Mouse (Mus musculus): Measurements from ENCODE around the gene Slc17a2. TPM values are rescaled to one million over a fixed set of nuclear protein-coding genes. Genes with fewer than 3 reads are reported as not detected.

Slc17a2 gene
- polyA plus RNA-seq, 1 experiment from 2014 or later: 1.5 TPM

- H3K4me2 ChIP-seq (ENCODE audit: low read depth, low read length): no peak overlapping the region
- H3K9ac ChIP-seq (ENCODE audit: low read depth, low read length): no peak overlapping the region
- H3K36me3 ChIP-seq (ENCODE audit: control insufficient read depth, insufficient read depth): no peaks in the 10 kb centered on the region
- H3K4me3 ChIP-seq (ENCODE audit: low read depth, low read length): no peak overlapping the region
- no peak overlapping the region for H3K27ac ChIP-seq (ENCODE audit: low read length)
- ATAC-seq (ENCODE audit: low read depth): no peak
- WGBS (ENCODE audit: insufficient replicate concordance): 53% methylated on average over 3 of the region's 3 CpGs
- no peaks in the 10 kb centered on the region; the same call in 1 of the 2 replicates for H3K4me1 ChIP-seq (ENCODE audit: control insufficient read depth, low read depth, low read length)
- H3K9me3 ChIP-seq (replicated peaks; ENCODE audit: control insufficient read depth, low read length): no peaks in the 10 kb centered on the region
- no peaks in the 10 kb centered on the region for H3K27me3 ChIP-seq (ENCODE audit: control insufficient read depth, insufficient read depth, low read depth, low read length)
Measured at GRCm38 (mm10) chr13:23826606-23827005, 19.8 kb downstream of the Slc17a2 start.

GRCm38 (mm10) chr13:23833053-23833452 is 26.3 kb downstream of the Slc17a2 start:
- Histone ChIP-seq H3K4me2 (ENCODE audit: low read depth, low read length) (no peak overlapping the region), H3K4me3 (ENCODE audit: low read depth, low read length) (no peak overlapping the region), H3K27ac (ENCODE audit: low read length) (no peak overlapping the region), H3K27me3 (ENCODE audit: control insufficient read depth, insufficient read depth, low read depth, low read length) (no peaks in the 10 kb centered on the region), H3K9me3 (replicated peaks; ENCODE audit: control insufficient read depth, low read length) (no peaks in the 10 kb centered on the region), H3K4me1 (ENCODE audit: control insufficient read depth, low read depth, low read length) (0 out of 2 replicates have a peak, but pooled peaks cover 2% of the 10 kb centered on the region), H3K36me3 (ENCODE audit: control insufficient read depth, insufficient read depth) (no peaks in the 10 kb centered on the region), H3K9ac (ENCODE audit: low read depth, low read length) (no peak overlapping the region)
- 7% methylated on average over 6 of the region's 6 CpGs for whole genome bisulfite sequencing (ENCODE audit: insufficient replicate concordance)
- ATAC-seq (ENCODE audit: low read depth): no peak

GRCm38 (mm10) chr13:23834836-23835235 is 28.0 kb downstream of the Slc17a2 start:
- no peaks in the 10 kb centered on the region for H3K36me3 ChIP-seq (ENCODE audit: control insufficient read depth, insufficient read depth)
- H3K27me3 ChIP-seq (ENCODE audit: control insufficient read depth, insufficient read depth, low read depth, low read length): no peaks in the 10 kb centered on the region
- no peak overlapping the region for H3K9ac ChIP-seq (ENCODE audit: low read depth, low read length)
- 0 out of 2 replicates have a peak, but pooled peaks cover 2% of the 10 kb centered on the region for H3K4me1 ChIP-seq (ENCODE audit: control insufficient read depth, low read depth, low read length)
- H3K4me3 ChIP-seq (ENCODE audit: low read depth, low read length): no peak overlapping the region
- H3K9me3 ChIP-seq (replicated peaks; ENCODE audit: control insufficient read depth, low read length): no peaks in the 10 kb centered on the region
- 66% methylated on average over 5 of the region's 5 CpGs for WGBS (ENCODE audit: insufficient replicate concordance)
- no peak for ATAC-seq (ENCODE audit: low read depth)
- H3K4me2 ChIP-seq (ENCODE audit: low read depth, low read length): no peak overlapping the region
- no peak overlapping the region for H3K27ac ChIP-seq (ENCODE audit: low read length)

- 53% methylated on average over 5 of the region's 5 CpGs for WGBS (ENCODE audit: insufficient replicate concordance)
- no peak overlapping the region for H3K4me2 ChIP-seq (ENCODE audit: low read depth, low read length)
- H3K9ac ChIP-seq (ENCODE audit: low read depth, low read length): no peak overlapping the region
- no peaks in the 10 kb centered on the region for H3K9me3 ChIP-seq (replicated peaks; ENCODE audit: control insufficient read depth, low read length)
- H3K36me3 ChIP-seq (ENCODE audit: control insufficient read depth, insufficient read depth): no peaks in the 10 kb centered on the region
- peak; percentile 80 for ATAC-seq (ENCODE audit: low read depth)
- H3K27me3 ChIP-seq (ENCODE audit: control insufficient read depth, insufficient read depth, low read depth, low read length): no peaks in the 10 kb centered on the region
- H3K4me3 ChIP-seq (ENCODE audit: low read depth, low read length): no peak overlapping the region
- peak overlapping the region; percentile 58; the same call in 1 of the 2 replicates for H3K27ac ChIP-seq (ENCODE audit: low read length)
- 0 out of 2 replicates have a peak, but pooled peaks cover 2% of the 10 kb centered on the region for H3K4me1 ChIP-seq (ENCODE audit: control insufficient read depth, low read depth, low read length)
Measured at GRCm38 (mm10) chr13:23836630-23837029, 29.8 kb downstream of the Slc17a2 start.

- H3K9ac ChIP-seq (ENCODE audit: low read depth, low read length): no peak within 1 kb of the TSS
- no peak for ATAC-seq (ENCODE audit: low read depth)
- no peak within 1 kb of the TSS for H3K4me2 ChIP-seq (ENCODE audit: low read depth, low read length)
- 0 out of 2 replicates have a peak, but pooled peaks cover 2% of the 10 kb centered on the region for H3K4me1 ChIP-seq (ENCODE audit: control insufficient read depth, low read depth, low read length)
- WGBS (ENCODE audit: insufficient replicate concordance): 50% methylated on average over 2 of the region's 2 CpGs
- no peaks in the 10 kb centered on the region for H3K9me3 ChIP-seq (replicated peaks; ENCODE audit: control insufficient read depth, low read length)
- H3K27ac ChIP-seq (ENCODE audit: low read length): no peak within 1 kb of the TSS
- no peaks in the 10 kb centered on the region for H3K27me3 ChIP-seq (ENCODE audit: control insufficient read depth, insufficient read depth, low read depth, low read length)
- H3K36me3 ChIP-seq (ENCODE audit: control insufficient read depth, insufficient read depth): no peaks in the 10 kb centered on the region
- no peak within 1 kb of the TSS for H3K4me3 ChIP-seq (ENCODE audit: low read depth, low read length)
Measured at GRCm38 (mm10) chr13:23839308-23839707, 32.5 kb downstream of the Slc17a2 start, which contains the start of gene Slc17a3. Slc17a3 (plus strand) TSS chr13:23839434.

GRCm38 (mm10) chr13:23845851-23846250 is 39.1 kb downstream of the Slc17a2 start:
- Histone ChIP-seq H3K27me3 (ENCODE audit: control insufficient read depth, insufficient read depth, low read depth, low read length) (no peaks in the 10 kb centered on the region), H3K4me1 (ENCODE audit: control insufficient read depth, low read depth, low read length) (no peaks in the 10 kb centered on the region), H3K4me2 (ENCODE audit: low read depth, low read length) (no peak overlapping the region), H3K4me3 (ENCODE audit: low read depth, low read length) (no peak overlapping the region), H3K9me3 (replicated peaks; ENCODE audit: control insufficient read depth, low read length) (no peaks in the 10 kb centered on the region), H3K36me3 (ENCODE audit: control insufficient read depth, insufficient read depth) (no peaks in the 10 kb centered on the region), H3K27ac (ENCODE audit: low read length) (no peak overlapping the region), H3K9ac (ENCODE audit: low read depth, low read length) (no peak overlapping the region)
- ATAC-seq (ENCODE audit: low read depth): no peak
- 80% methylated on average over 4 of the region's 4 CpGs for WGBS (ENCODE audit: insufficient replicate concordance)

- 0 out of 2 replicates have a peak overlapping the region, but pooled peaks have one; percentile 21 for H3K27ac ChIP-seq (ENCODE audit: low read length)
- no peak for ATAC-seq (ENCODE audit: low read depth)
- no peaks in the 10 kb centered on the region for H3K36me3 ChIP-seq (ENCODE audit: control insufficient read depth, insufficient read depth)
- H3K4me3 ChIP-seq (ENCODE audit: low read depth, low read length): no peak overlapping the region
- no peak overlapping the region for H3K4me2 ChIP-seq (ENCODE audit: low read depth, low read length)
- H3K4me1 ChIP-seq (ENCODE audit: control insufficient read depth, low read depth, low read length): no peaks in the 10 kb centered on the region
- H3K27me3 ChIP-seq (ENCODE audit: control insufficient read depth, insufficient read depth, low read depth, low read length): no peaks in the 10 kb centered on the region
- no peaks in the 10 kb centered on the region for H3K9me3 ChIP-seq (replicated peaks; ENCODE audit: control insufficient read depth, low read length)
- H3K9ac ChIP-seq (ENCODE audit: low read depth, low read length): no peak overlapping the region
- 32% methylated on average over 2 of the region's 2 CpGs for WGBS (ENCODE audit: insufficient replicate concordance)
Measured at GRCm38 (mm10) chr13:23849299-23849698, 42.5 kb downstream of the Slc17a2 start.

- no peaks in the 10 kb centered on the region for H3K36me3 ChIP-seq (ENCODE audit: control insufficient read depth, insufficient read depth)
- H3K4me3 ChIP-seq (ENCODE audit: low read depth, low read length): no peak overlapping the region
- no peak overlapping the region for H3K4me2 ChIP-seq (ENCODE audit: low read depth, low read length)
- H3K27me3 ChIP-seq (ENCODE audit: control insufficient read depth, insufficient read depth, low read depth, low read length): no peaks in the 10 kb centered on the region
- no peak for ATAC-seq (ENCODE audit: low read depth)
- H3K27ac ChIP-seq (ENCODE audit: low read length): no peak overlapping the region
- no peaks in the 10 kb centered on the region for H3K4me1 ChIP-seq (ENCODE audit: control insufficient read depth, low read depth, low read length)
- WGBS (ENCODE audit: insufficient replicate concordance): 58% methylated on average over 3 of the region's 3 CpGs
- H3K9ac ChIP-seq (ENCODE audit: low read depth, low read length): no peak overlapping the region
- H3K9me3 ChIP-seq (replicated peaks; ENCODE audit: control insufficient read depth, low read length): no peaks in the 10 kb centered on the region
Measured at GRCm38 (mm10) chr13:23856401-23856800, 49.6 kb downstream of the Slc17a2 start.

- Histone ChIP-seq H3K27me3 (ENCODE audit: control insufficient read depth, insufficient read depth, low read depth, low read length) (no peaks in the 10 kb centered on the region), H3K4me1 (ENCODE audit: control insufficient read depth, low read depth, low read length) (no peaks in the 10 kb centered on the region), H3K4me2 (ENCODE audit: low read depth, low read length) (no peak overlapping the region), H3K9me3 (replicated peaks; ENCODE audit: control insufficient read depth, low read length) (no peaks in the 10 kb centered on the region), H3K9ac (ENCODE audit: low read depth, low read length) (no peak overlapping the region), H3K27ac (ENCODE audit: low read length) (no peak overlapping the region), H3K36me3 (ENCODE audit: control insufficient read depth, insufficient read depth) (no peaks in the 10 kb centered on the region), H3K4me3 (ENCODE audit: low read depth, low read length) (no peak overlapping the region)
- no peak for ATAC-seq (ENCODE audit: low read depth)
Measured at GRCm38 (mm10) chr13:23861815-23862214, 55.0 kb downstream of the Slc17a2 start.

Measured in liver, embryonic 16.5 days (tissue).